Mouse (Mus musculus): ENCODE measurements at regions not wholly inside any gene's neighbourhood (a gene's known extent, or its start where the extent isn't known, plus 50 kb on each side); places are given as distances from the start of the nearest gene placed in this dataset.

- DNase-seq: no peak
- H3K4me1 ChIP-seq (ENCODE audit: control insufficient read depth, insufficient read depth, low read length): no peaks in the 10 kb centered on the region
- no peaks in the 10 kb centered on the region for H3K27me3 ChIP-seq (ENCODE audit: control insufficient read depth, insufficient read depth, low read length)
- TF ChIP-seq CTCF (IDR thresholded peaks at IDR 0.05; ENCODE audit: borderline replicate concordance, insufficient read depth, low read depth, low read length) (no peak), POLR2A (IDR thresholded peaks at IDR 0.05; ENCODE audit: borderline replicate concordance, insufficient read depth, low read length) (no peak)
- no peak overlapping the region for H3K27ac ChIP-seq (ENCODE audit: insufficient read depth, low read length)
- H3K4me3 ChIP-seq (replicated peaks; ENCODE audit: insufficient read depth, low read depth, low read length): no peak overlapping the region
- WGBS: 95% methylated on average over 2 of the region's 2 CpGs
Measured at GRCm38 (mm10) chr14:46671062-46671461, 89.3 kb upstream of the Cdkn3 start.

GRCm38 (mm10) chr14:46670221-46671046, 89.9 kb upstream of the Cdkn3 start:
- DNase-seq: no peak
- no peak overlapping the region for H3K4me3 ChIP-seq (replicated peaks; ENCODE audit: insufficient read depth, low read depth, low read length)
- no peak overlapping the region for H3K27ac ChIP-seq (ENCODE audit: insufficient read depth, low read length)
- TF ChIP-seq CTCF (IDR thresholded peaks at IDR 0.05; ENCODE audit: borderline replicate concordance, insufficient read depth, low read depth, low read length) (no peak), POLR2A (IDR thresholded peaks at IDR 0.05; ENCODE audit: borderline replicate concordance, insufficient read depth, low read length) (no peak)
- 86% methylated on average over 20 of the region's 20 CpGs for WGBS
- no peaks in the 10 kb centered on the region for H3K4me1 ChIP-seq (ENCODE audit: control insufficient read depth, insufficient read depth, low read length)
- H3K27me3 ChIP-seq (ENCODE audit: control insufficient read depth, insufficient read depth, low read length): no peaks in the 10 kb centered on the region

- no peak for TF ChIP-seq POLR2A (IDR thresholded peaks at IDR 0.05; ENCODE audit: borderline replicate concordance, insufficient read depth, low read length)
- TF ChIP-seq CTCF (IDR thresholded peaks at IDR 0.05; ENCODE audit: borderline replicate concordance, insufficient read depth, low read depth, low read length): no peak
- Histone ChIP-seq H3K4me3 (replicated peaks; ENCODE audit: insufficient read depth, low read depth, low read length) (no peak overlapping the region), H3K27me3 (ENCODE audit: control insufficient read depth, insufficient read depth, low read length) (no peaks in the 10 kb centered on the region), H3K27ac (ENCODE audit: insufficient read depth, low read length) (no peak overlapping the region), H3K4me1 (ENCODE audit: control insufficient read depth, insufficient read depth, low read length) (no peaks in the 10 kb centered on the region)
- DNase-seq: no peak
- WGBS: 95% methylated on average over 3 of the region's 3 CpGs
Measured at GRCm38 (mm10) chr14:46668275-46668674, 92.1 kb upstream of the Cdkn3 start.

- TF ChIP-seq POLR2A (IDR thresholded peaks at IDR 0.05; ENCODE audit: borderline replicate concordance, insufficient read depth, low read length): no peak
- TF ChIP-seq CTCF (IDR thresholded peaks at IDR 0.05; ENCODE audit: borderline replicate concordance, insufficient read depth, low read depth, low read length): no peak
- WGBS: 86% methylated on average over 6 of the region's 6 CpGs
- Histone ChIP-seq H3K4me1 (ENCODE audit: control insufficient read depth, insufficient read depth, low read length) (no peaks in the 10 kb centered on the region), H3K27me3 (ENCODE audit: control insufficient read depth, insufficient read depth, low read length) (no peaks in the 10 kb centered on the region), H3K4me3 (replicated peaks; ENCODE audit: insufficient read depth, low read depth, low read length) (no peak overlapping the region), H3K27ac (ENCODE audit: insufficient read depth, low read length) (no peak overlapping the region)
- DNase-seq: no peak
Measured at GRCm38 (mm10) chr14:46664305-46664704, 96.0 kb upstream of the Cdkn3 start.

- WGBS: 85% methylated on average over 5 of the region's 5 CpGs
- H3K4me1 ChIP-seq (ENCODE audit: control insufficient read depth, insufficient read depth, low read length): no peaks in the 10 kb centered on the region
- DNase-seq: no peak
- TF ChIP-seq POLR2A (IDR thresholded peaks at IDR 0.05; ENCODE audit: borderline replicate concordance, insufficient read depth, low read length) (no peak), CTCF (IDR thresholded peaks at IDR 0.05; ENCODE audit: borderline replicate concordance, insufficient read depth, low read depth, low read length) (no peak)
- no peaks in the 10 kb centered on the region for H3K27me3 ChIP-seq (ENCODE audit: control insufficient read depth, insufficient read depth, low read length)
- no peak overlapping the region for H3K27ac ChIP-seq (ENCODE audit: insufficient read depth, low read length)
- H3K4me3 ChIP-seq (replicated peaks; ENCODE audit: insufficient read depth, low read depth, low read length): no peak overlapping the region
Measured at GRCm38 (mm10) chr14:46663529-46663928, 96.8 kb upstream of the Cdkn3 start.

GRCm38 (mm10) chr14:46661792-46662545, 98.4 kb upstream of the Cdkn3 start:
- no peak overlapping the region for H3K27ac ChIP-seq (ENCODE audit: insufficient read depth, low read length)
- no peak for DNase-seq
- 10% methylated on average over 9 of the region's 9 CpGs for WGBS
- no peak overlapping the region for H3K4me3 ChIP-seq (replicated peaks; ENCODE audit: insufficient read depth, low read depth, low read length)
- no peak for TF ChIP-seq POLR2A (IDR thresholded peaks at IDR 0.05; ENCODE audit: borderline replicate concordance, insufficient read depth, low read length)
- no peak for TF ChIP-seq CTCF (IDR thresholded peaks at IDR 0.05; ENCODE audit: borderline replicate concordance, insufficient read depth, low read depth, low read length)
- H3K27me3 ChIP-seq (ENCODE audit: control insufficient read depth, insufficient read depth, low read length): no peaks in the 10 kb centered on the region
- H3K4me1 ChIP-seq (ENCODE audit: control insufficient read depth, insufficient read depth, low read length): no peaks in the 10 kb centered on the region

GRCm38 (mm10) chr14:46661118-46661791, 99.1 kb upstream of the Cdkn3 start:
- TF ChIP-seq CTCF (IDR thresholded peaks at IDR 0.05; ENCODE audit: borderline replicate concordance, insufficient read depth, low read depth, low read length) (no peak), POLR2A (IDR thresholded peaks at IDR 0.05; ENCODE audit: borderline replicate concordance, insufficient read depth, low read length) (no peak)
- DNase-seq: no peak
- Histone ChIP-seq H3K27ac (ENCODE audit: insufficient read depth, low read length) (no peak overlapping the region), H3K4me3 (replicated peaks; ENCODE audit: insufficient read depth, low read depth, low read length) (no peak overlapping the region), H3K4me1 (ENCODE audit: control insufficient read depth, insufficient read depth, low read length) (no peaks in the 10 kb centered on the region), H3K27me3 (ENCODE audit: control insufficient read depth, insufficient read depth, low read length) (no peaks in the 10 kb centered on the region)
- 39% methylated on average over 3 of the region's 3 CpGs for WGBS
